Mouse (Mus musculus) megakaryocyte, embryonic 14.5 days (primary cell): ENCODE measurements around the gene Lrrc25.

Experiments
- FLI1 ChIP-seq: IDR thresholded peaks from 2 replicates; pipeline ENCODE4 v1.6.1; 2012; ENCODE audit warnings: low read length, inconsistent platforms, mixed read lengths
- GATA1 ChIP-seq: IDR thresholded peaks from 3 replicates; pipeline ENCODE4 v1.6.1; 2012; ENCODE audit warnings: mixed read lengths, low read length, inconsistent platforms, borderline replicate concordance

DNA sequence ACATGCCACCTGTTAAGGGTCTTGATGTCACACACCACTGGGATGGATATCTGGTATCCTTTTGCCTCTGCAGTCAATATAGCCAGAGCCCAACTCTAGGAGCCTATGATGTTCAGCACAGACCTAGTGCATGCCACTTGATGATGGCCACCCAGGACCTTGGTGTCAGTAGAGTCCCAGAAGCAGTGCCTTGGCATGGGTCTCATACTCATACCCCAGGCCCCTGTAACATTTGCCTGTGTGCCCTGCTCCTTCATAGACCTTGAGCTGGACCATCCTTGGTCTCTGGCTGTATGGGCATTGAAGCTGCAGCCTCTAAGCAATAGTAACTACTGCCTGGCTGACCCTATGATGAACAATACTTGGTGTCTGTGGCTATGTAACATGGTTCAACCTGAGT lies 41.7 kb upstream of the Lrrc25 start:
- no peak for TF ChIP-seq GATA1
- TF ChIP-seq FLI1 = no peak
